Mouse (Mus musculus) cerebellum, postnatal 10 days (tissue): ENCODE data around the gene Epn1.
A peak's percentile ranks its signal among the peaks of the same experiment; 100 is the strongest.

Experiments used
- DNase-seq, 2 experiments: peaks; one replicate each; pipeline ENCODE4 v3.0.0; 2021; ENCODE audit warnings: mixed read lengths in 2 of 2

Gene Epn1

DNA sequence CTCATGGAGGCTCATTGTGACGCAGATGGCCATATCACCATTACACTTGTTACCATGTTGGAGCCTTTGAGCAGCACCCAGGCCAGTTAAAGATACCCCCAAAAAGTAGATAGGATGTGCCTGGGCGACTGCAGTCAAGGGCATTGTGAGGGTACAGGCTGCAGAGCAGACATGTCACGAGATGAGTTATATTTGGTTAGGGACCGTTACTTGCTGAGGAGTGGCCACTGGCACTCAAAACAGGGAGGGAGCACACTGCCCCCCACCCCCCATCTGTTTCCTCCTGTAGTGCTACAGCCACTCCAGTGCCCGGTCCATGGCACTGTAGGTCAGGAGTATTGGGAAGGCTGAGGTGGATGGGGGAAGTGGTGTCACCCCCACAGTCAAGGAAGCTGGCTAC, 18.7 kb downstream of the Epn1 start:
- no peak for DNase-seq

DNA sequence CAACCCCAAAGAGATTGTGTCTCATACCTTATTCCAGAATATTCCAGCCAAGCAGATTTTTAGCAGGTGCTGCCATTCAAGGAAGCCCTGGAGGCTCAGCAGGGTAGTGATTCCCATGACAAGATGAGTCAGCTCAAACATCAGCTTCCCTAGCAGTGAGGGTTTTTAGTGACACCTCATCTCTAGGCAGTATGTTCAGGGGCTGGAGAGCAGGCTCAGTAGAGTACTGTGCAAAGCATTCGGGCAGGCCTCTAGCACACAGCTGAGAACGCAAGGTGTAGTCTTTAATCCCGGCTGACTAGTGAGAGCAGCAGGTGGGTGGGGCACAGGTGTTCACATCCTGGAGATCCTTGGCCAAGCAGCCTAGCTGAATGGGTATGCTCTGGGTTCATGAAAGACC, 19.8 kb downstream of the Epn1 start:
- DNase-seq = no peak

DNA sequence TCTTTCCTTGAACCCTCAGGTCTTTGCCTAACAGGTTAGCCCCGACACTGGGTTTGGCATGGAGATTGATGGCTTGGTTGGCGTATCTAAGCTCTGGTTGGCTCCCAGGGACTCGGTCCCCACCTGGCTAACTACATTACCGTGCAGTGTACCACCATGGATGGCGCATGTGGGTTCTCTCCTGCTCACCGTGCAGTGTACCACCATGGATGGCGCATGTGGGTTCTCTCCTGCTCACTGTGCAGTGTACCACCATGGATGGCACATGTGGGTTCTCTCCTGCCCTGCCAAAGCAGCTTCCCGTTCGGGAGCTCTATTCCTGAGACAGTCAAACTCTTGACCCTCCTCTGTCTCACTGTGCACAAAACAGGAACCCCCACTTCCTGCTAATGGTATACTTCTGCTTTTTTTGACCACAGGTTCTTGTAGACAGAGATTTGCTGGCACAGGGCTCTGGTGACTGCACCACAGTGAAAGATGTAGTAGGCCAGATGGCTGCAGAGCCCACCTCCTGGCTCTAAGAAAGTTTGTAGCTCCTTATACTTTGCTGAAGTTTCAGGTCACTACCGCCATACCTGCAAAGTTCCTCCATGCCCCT, 21.1 kb downstream of the Epn1 start:
- DNase-seq = no peak

DNA sequence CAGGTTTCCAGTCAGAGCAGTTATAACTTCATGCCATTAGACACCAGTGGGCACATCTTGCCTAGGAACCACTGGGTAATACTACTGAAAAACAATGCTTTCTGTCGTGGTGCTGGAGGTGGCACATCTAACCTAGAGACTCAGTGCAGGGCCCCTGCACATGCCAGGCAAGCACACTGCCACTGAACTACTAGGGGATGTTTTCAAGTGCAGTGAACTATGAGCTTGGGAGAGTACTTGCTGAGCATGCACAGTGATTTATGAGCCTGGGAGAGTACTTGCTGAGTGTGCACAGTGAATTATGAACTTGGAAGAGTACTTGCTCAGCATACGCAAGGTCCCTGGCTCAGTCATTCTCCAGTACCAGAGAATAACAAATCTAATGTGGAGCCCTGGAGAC, 22.5 kb downstream of the Epn1 start:
- DNase-seq = no peak

DNA sequence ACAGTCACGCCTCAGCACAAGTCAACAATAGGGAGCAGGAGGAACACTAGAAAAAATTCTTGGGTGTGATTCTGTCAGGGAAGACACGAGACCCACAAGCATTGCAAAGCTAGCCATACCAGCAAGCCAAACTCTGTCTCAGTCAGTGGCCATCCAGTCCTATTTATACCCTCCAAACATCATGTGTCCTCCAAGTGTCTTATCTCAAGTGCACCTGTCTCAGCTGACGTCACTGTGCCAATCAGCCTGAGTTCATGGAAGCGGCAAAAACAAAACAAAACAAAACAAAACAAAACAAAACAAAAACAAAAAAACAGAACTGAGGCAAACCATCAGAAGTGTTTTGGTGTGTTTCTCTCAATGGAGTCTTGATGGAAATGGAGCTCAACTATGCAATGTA, 28.2 kb downstream of the Epn1 start:
- DNase-seq = no peak

DNA sequence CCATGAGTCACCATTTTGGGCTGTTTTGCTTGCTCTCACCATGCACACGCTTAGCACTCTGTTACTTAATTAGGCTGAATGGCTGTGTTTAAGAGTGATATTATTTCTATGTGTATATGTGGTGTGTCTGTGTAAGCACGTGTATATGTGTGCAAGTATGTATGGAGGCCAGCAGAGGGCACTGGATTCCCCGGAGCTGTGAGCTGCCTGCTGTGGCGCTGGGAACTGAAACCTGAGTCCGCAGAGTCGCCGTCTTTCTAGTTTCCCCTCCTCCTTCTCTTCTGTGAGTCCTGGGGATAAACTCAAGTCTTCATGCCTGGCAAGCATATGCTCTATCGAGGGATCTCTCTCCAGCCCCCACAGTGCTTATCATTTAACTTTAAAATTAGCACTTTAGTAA, 29.3 kb downstream of the Epn1 start:
- DNase-seq = no peak

DNA sequence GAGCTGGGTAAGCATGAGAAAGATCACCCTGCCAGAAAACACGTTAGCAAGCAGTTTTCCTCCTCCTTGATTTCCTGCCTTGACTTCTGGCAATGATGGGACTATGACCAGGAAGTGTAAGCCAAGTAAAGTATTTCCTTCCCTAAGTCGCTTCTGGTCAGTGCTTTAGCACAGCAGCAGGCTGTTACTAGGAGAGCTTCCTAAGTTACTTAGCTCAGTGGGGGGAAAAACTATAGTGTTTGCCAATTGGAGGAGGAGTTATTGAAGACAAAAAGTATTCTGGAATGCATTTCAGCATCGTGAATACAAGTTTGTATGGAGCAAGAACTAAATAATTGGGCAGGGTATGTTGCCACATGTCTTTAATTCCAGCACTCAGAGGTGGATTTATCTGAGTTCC, 32.7 kb downstream of the Epn1 start:
- DNase-seq = no peak

DNA sequence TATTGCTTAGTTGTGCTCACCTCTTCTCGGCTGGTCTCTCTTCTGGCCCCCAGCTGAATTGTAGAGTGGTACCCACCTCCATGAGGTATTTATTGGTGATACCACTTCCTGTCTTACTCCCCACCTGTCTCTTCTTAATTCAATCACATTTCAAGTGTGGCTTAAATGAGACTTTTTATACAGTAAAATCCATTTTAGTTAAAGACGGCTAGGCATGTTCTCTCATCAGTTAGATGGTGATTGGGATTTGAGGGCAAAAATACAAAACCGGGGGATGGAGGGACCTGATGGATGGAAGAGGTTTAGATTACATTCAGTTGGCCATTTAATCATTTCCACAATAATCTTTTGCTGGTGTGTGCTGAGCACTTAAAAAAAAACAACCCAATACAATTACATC, 36.8 kb downstream of the Epn1 start, which contains the start of gene Rfpl4:
Gene Rfpl4, minus strand, starts transcription at position 101 of the 400 bp plus-strand sequence.
- no peak for DNase-seq

DNA sequence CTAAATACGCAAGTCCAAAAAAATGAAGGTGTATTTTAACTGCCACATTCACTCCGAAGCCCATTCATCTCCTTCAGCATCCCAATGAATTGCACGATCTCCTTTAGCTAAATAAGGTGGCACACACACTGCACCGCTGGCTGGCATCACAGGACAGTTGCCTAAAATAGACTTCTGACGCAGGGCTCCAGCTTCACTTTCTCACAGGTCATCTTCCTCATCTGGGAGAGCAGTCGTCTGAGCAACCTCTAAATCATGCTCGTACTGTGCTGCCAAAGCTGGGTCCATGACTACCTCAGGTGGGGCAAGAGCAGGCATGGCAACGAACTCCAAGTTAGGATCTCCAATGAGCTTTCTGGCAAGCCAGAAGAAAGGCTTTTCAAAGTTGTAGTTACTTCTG, 45.0 kb downstream of the Epn1 start:
- DNase-seq = no peak

DNA sequence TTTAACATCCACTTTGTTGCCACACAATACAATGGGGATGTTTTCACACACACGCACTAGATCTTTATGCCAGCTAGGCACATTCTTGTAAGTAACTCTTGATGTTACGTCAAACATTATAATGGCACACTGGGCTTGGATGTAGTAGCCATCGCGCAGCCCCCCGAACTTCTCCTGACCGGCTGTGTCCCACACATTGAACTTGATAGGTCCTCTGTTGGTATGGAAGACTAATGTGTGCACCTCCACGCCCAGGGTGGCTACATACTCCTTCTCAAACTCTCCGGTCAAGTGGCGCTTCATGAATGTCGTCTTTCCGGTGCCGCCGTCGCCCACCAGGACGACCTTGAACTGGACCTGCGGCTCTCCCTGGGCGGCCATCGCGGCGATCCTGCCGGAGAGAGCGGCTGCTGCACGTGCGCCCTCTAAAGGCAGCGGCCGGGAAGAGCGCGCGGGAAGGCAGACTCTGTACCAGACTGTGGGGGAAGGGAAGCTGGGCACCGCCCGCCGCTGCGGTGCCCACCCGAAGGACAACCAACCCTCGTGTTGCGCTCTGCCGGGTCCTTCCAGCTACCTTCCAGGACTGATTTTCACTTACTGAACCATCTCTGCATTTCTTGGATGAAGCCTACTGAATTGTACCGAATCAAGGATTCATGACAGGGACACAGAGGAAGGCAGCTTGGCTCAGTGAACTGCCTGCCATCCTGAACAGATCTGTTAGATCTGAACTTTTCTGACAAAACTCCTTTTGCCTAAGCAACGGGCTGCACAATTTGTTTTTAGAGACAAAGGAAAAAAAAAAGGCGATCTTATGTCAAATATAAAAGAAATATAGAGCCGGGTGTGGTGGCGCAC, 45.7 kb downstream of the Epn1 start, which contains the start of gene Rasl2-9:
Gene Rasl2-9, minus strand, starts transcription at position 402 of the 858 bp plus-strand sequence.
- DNase-seq = peak; percentile 88
